Mouse (Mus musculus) heart, adult 2 months (tissue): Measurements from ENCODE around the gene Gm36079.
"Not testable (repeated sequence)": the region's sequence is repeated elsewhere in the genome, so short reads cannot be mapped to it uniquely, and the experiment has no call there.

Experiments used
- CTCF ChIP-seq: fragments of 200-600 bp; IDR thresholded peaks from 2 replicates; pipeline ENCODE4 v1.8.1; 2022; ENCODE audit warnings: antibody characterized with exemption, mild to moderate bottlenecking, moderate library complexity
- EP300 ChIP-seq: fragments of 200-500 bp; IDR thresholded peaks from 2 replicates; pipeline ENCODE4 v1.6.1; 2011; ENCODE audit warnings: low read depth, low read length, control low read depth; ENCODE audit not compliant: insufficient read depth
- POLR2A ChIP-seq: fragments of 200-500 bp; IDR thresholded peaks from 2 replicates; pipeline ENCODE4 v1.6.1; 2011; ENCODE audit warnings: mild to moderate bottlenecking, low read depth, low read length, control low read depth; ENCODE audit not compliant: insufficient read depth

DNA sequence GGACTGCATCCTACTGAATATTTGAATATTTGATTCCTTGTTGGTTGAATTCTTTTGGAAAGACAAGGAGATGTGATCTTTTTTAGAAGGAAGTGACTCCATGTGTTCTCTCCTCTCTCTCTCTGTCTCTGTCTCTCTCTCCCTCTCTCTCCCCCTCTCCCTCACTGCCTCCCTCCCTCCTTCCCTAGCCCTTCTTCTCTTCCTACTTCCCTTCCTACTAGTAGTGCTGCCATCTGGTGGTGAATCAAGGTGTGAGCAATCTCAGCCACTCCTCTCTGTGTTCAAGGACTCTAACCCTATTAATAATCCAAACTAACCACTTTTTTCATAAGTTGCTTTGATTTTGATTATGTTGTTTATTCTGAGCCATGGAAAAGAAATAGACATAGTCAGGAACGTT is 5.3 kb downstream of the Gm36079 start:
- peak; percentile 36 for TF ChIP-seq CTCF
- not testable (repeated sequence) for TF ChIP-seq POLR2A, EP300
